Mouse (Mus musculus): ENCODE results near the gene Olfr959.

Gene Olfr959

GRCm38 (mm10) chr9:39575469-39575868, at the start of gene Olfr959:
Gene Olfr959 (minus strand): TSS chr9:39575569.
- no peak for DNase-seq (ENCODE audit: low read depth, low spot score)

- no peak for DNase-seq (ENCODE audit: low read depth, low spot score)
Measured at GRCm38 (mm10) chr9:39624711-39625110, 49.3 kb upstream of the Olfr959 start.

- no peak for DNase-seq (ENCODE audit: low read depth, low spot score)
Measured at GRCm38 (mm10) chr9:39623783-39624182, 48.4 kb upstream of the Olfr959 start.

GRCm38 (mm10) chr9:39621073-39621472, 45.7 kb upstream of the Olfr959 start, which contains the start of gene Olfr960:
Gene Olfr960 (plus strand): TSS chr9:39621373.
- DNase-seq (ENCODE audit: low read depth, low spot score) = no peak

GRCm38 (mm10) chr9:39611953-39612352, 36.6 kb upstream of the Olfr959 start:
- no peak for DNase-seq (ENCODE audit: low read depth, low spot score)

- no peak for DNase-seq (ENCODE audit: low read depth, low spot score)
Measured at GRCm38 (mm10) chr9:39610355-39610754, 35.0 kb upstream of the Olfr959 start, which contains the start of gene Olfr148. Gene Olfr148 (plus strand): TSS chr9:39610655.

GRCm38 (mm10) chr9:39608497-39608896, 33.1 kb upstream of the Olfr959 start:
- DNase-seq (ENCODE audit: low read depth, low spot score) = no peak

- DNase-seq (ENCODE audit: low read depth, low spot score) = no peak
Measured at GRCm38 (mm10) chr9:39603999-39604453, 28.7 kb upstream of the Olfr959 start, which contains the start of gene AW551984. Gene AW551984 (minus strand): TSS chr9:39604403.

GRCm38 (mm10) chr9:39603333-39603845, 28.0 kb upstream of the Olfr959 start:
- DNase-seq (ENCODE audit: low read depth, low spot score) = no peak

GRCm38 (mm10) chr9:39602536-39603332, 27.4 kb upstream of the Olfr959 start:
- DNase-seq (ENCODE audit: low read depth, low spot score) = no peak

- no peak for DNase-seq (ENCODE audit: low read depth, low spot score)
Measured at GRCm38 (mm10) chr9:39577050-39577449, 1.7 kb upstream of the Olfr959 start.

- no peak for DNase-seq (ENCODE audit: low read depth, low spot score)
Measured at GRCm38 (mm10) chr9:39558349-39558647, 17.1 kb downstream of the Olfr959 start.

- DNase-seq (ENCODE audit: low read depth, low spot score) = no peak
Measured at GRCm38 (mm10) chr9:39557529-39558348, 17.6 kb downstream of the Olfr959 start.

- DNase-seq (ENCODE audit: low read depth, low spot score) = no peak
Measured at GRCm38 (mm10) chr9:39553946-39554345, 21.4 kb downstream of the Olfr959 start, which contains the start of gene Olfr958. Gene Olfr958 (minus strand): TSS chr9:39554054.

GRCm38 (mm10) chr9:39550806-39551205, 24.6 kb downstream of the Olfr959 start:
- no peak for DNase-seq (ENCODE audit: low read depth, low spot score)

- DNase-seq (ENCODE audit: low read depth, low spot score) = no peak
Measured at GRCm38 (mm10) chr9:39523616-39524285, 51.6 kb downstream of the Olfr959 start.

Measured in CD4-positive, CD25-positive, alpha-beta regulatory T cell, adult 2 months (primary cell).